Mouse (Mus musculus) urinary bladder, postnatal 10 days (tissue): Measurements from ENCODE around the gene Zfp426.
A peak's percentile ranks its signal among the peaks of the same experiment; 100 is the strongest.

ENCODE experiments used
- DNase-seq: peaks from one replicate; pipeline ENCODE4 v3.0.0; 2022; ENCODE audit warnings: low spot score

Gene Zfp426

DNA sequence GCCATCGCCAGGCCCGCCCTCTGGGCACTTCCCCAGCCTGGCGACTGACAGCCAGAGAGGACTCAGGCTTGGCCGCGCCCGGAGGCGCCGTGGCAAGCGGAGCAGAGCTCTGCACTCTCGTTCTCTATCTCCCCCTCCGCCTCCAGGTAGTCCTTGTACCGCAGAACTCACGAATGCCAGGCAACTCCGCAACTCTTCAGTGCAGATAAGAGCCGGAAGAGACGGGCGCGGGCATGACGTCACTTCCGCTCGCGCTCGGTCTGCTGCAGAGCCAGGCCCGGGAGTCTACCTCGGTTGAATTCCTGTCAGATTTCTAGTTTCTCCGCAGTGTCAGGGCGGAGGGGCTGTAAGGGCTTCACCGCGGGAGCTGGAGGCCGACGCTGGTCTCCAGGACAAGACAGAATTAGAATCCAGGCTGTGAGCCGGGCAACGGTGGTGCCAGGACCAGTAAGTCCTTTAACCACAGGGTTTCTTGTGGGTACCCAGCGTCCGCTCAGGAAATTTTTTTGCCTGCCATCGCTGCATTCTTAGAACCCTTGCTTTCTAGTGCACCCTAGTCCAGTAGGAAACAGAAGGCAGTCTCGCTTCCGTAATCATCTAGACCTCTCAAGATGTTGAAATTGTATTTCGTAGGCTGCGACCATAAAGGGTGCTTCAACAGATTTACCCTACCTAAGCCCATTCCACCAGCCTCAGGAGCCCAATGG is at the start of gene Zfp426:
Gene Zfp426, minus strand, starts transcription at position 220 of the 707 bp plus-strand sequence.
- peak; percentile 14 for DNase-seq

GRCm38 (mm10) chr9:20536598-20536997 is 44.1 kb upstream of the Zfp426 start:
- no peak for DNase-seq

DNA sequence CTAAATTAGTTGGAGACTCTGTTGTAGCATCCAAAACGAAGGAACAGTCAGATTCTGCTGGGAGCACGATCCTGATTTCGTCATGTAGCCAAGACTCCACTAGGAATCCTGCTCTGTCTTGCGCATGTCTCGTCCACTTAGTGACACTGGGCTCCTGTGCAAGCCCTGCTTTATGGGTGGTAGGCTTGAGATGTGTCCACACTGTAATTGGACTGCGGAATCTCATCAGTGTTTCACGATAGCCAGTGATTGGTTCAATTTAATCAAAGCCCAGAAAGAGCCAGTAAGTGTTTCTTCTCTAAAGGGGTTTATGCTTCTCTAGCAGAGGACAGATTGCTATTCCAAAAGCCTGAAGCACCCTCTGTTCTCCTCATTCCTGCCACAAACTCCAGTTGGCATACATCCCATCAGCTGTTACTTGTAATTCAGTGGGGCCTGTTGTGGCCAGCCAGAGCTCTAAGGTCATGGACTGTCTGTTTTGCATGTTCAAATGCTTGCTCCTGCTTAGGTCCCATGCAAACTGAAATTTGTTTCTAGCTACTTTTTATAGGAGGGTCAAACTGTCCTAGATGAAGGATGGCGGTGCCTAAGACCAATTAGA is 41.9 kb upstream of the Zfp426 start:
- DNase-seq = no peak

- peak; percentile 58 for DNase-seq
Observed at GRCm38 (mm10) chr9:20521306-20521957, 28.9 kb upstream of the Zfp426 start, which contains the start of gene Zfp266. Zfp266 (minus strand) TSS chr9:20521417.

- DNase-seq = no peak
Observed at GRCm38 (mm10) chr9:20520531-20521210, 28.1 kb upstream of the Zfp426 start.

DNA sequence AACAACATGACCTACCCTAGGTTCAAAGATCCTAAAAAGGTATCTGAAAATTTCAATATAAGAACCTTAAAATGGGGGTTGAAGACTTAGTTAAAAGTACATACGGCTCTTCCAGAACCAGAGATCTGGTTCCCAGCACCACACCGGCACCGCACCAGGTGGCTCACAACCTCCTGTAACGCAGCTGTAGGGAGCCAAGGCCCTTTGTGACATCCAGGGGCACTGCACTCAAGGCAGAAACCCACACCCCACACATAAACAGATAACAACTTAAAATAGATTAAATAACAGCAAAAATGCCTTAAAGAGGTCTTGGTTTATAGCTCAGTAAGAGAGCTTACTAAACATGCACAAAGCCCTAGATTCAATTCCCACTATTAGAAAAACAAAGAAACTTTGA is 27.4 kb upstream of the Zfp426 start:
- no peak for DNase-seq

GRCm38 (mm10) chr9:20518708-20519107 is 26.2 kb upstream of the Zfp426 start:
- no peak for DNase-seq

DNA sequence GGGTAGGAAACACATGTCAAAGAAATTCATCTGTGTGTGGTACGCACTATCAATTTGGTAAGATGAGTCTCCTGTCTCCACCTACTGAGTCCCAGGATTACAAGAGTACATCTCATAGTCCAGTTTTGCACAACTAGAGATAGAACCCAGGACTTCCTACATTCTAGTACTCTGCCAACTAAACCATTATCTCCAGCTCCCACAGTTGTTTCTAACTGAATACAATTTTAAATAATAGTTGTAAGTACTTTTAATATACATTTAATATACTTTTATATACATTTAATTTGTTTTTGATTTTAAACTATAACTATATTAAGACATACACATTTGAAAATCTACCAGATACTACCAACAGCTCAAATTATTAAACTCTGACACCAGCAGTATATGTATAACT is 25.2 kb upstream of the Zfp426 start:
- DNase-seq = no peak

DNA sequence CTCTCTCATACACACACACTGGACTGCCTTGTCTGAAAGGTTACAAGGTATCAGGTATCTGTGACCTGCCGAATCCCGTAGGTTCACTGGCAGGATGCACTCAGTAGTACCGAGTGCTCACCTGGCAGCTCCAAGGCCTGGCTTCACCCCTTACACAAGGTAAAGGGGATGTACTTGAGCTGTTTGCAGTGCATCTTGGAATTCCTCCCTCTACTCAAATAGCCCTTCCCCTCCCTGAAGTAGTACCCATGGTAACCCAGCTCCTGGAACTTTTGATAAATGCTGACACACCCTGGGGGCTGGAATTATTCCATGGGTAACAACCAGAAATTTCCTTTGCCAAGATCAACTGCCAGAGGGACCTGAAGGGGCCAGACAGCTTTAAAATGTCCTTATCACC is 21.5 kb upstream of the Zfp426 start:
- DNase-seq = no peak

DNA sequence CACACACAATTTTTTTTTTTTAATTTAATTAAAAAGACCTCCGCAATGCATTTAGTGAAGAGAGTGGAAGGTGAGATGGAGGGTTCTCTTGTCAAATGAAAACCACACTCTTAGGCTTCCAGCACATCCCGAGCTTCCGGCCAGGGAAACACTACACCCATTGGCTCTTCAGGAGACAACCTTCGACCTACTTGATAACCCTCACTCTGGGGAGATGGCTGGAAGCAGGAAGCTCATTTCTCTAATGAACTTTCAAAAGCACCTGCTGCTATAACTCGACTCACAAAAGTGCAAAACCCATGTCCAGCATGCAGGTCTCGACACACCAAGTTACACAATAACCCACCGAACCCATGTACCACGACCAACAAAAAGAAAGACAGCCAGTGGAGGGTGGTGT is 20.2 kb upstream of the Zfp426 start:
- no peak for DNase-seq

DNA sequence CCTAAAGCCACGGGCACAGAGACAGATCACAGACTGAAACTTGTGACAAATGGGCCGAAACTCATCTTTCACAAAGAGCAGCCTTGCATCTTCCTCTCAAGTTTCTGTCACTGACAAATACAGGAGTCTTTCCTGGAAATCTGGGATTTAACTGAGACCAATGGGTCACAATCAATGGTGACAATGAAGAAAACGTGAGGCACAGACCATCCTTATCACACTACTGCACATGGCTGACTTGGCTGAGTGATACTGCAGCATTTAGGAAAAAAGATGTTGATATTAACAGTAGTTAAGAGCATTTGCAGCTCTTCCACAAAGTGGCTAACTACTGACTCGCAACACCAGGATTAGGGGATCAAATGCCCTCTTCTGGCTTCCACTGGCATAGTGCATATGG is 19.1 kb upstream of the Zfp426 start:
- no peak for DNase-seq

DNA sequence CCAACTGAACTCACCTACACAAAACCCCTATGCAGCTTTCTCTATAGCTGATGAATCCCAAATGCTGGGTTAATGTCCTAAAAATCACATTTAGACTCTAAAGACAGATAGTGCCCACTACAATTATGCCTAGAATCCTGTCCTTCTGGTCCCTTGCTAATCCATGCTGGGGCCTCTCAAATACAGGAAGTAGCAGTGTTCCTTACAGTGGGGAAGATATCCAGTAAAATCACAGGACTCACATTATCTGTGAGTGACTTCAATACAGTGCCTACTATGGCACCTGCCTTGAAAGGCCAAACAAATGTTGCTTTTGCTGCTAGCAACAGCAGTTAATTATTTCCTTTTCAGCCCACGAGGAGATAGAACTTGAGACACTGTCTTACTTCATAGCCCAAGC is 17.8 kb upstream of the Zfp426 start:
- no peak for DNase-seq

GRCm38 (mm10) chr9:20509676-20510075 is 17.1 kb upstream of the Zfp426 start:
- no peak for DNase-seq

GRCm38 (mm10) chr9:20504801-20505200 is 12.3 kb upstream of the Zfp426 start:
- no peak for DNase-seq

DNA sequence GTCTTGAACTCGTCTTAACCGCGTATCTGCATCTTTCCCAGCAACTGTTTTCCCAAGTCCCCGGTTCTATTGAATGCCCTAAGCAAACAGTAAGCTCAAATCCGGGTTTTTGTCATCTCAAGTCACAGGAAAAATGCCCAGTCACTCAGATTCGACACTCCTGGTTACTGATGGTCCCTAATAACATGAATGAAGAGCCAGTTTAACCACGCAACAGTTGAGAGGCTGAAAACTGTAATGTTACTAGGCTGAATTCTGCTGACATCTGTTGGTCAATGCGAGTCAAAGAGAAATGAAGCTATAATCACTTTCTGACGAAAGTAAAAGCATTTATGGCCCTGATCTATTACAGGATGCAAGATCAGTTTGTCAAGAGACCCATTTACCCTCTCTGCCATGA is 735 bp upstream of the Zfp426 start:
- DNase-seq = no peak

DNA sequence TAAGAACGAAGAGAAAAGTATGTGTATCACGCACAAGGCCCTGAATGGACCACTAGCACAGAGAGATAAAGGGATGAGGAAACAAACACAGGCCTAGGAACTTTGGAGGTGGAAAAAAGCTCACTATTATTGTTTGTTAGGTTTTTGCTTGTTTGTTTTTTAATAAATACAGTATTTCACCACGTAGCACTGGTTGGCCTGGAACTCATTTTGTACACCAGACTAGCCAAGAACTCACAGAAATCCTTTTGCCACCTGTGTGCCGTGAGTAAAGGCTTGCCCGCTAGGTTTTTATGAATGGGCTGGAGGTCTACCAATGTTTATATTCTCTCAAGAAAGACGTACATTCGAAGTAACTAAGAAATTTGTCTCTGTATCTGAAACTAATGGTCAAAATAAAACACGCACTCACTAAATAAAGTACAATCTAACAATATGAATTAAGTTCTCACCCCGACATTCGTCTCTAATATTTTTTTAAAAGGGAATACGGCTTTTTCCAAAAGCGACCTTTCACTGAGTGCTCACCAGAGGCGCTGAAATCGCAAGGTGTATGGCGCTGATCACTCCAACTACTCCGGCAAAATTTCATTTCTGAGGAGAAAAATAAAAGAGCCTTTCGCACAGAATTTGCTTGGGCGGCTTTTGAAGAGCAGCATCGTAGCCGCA is 554 bp downstream of the Zfp426 start:
- no peak for DNase-seq

GRCm38 (mm10) chr9:20489536-20489935 is 3.0 kb downstream of the Zfp426 start:
- no peak for DNase-seq

GRCm38 (mm10) chr9:20479396-20479795 is 13.2 kb downstream of the Zfp426 start:
- no peak for DNase-seq

GRCm38 (mm10) chr9:20476632-20477031 is 15.9 kb downstream of the Zfp426 start:
- no peak for DNase-seq

- DNase-seq = no peak
Observed at GRCm38 (mm10) chr9:20466761-20467442, 25.6 kb downstream of the Zfp426 start.
